Mouse (Mus musculus) T-cell, adult 2 months (primary cell): ENCODE measurements around the gene Tmem150a.

Experiments used
- DNase-seq: peaks from one replicate; pipeline ENCODE4 v3.0.0; 2022; ENCODE audit warnings: low spot score

Gene Tmem150a

GRCm38 (mm10) chr6:72374206-72374605 lies 19.0 kb downstream of the Tmem150a start:
- DNase-seq: no peak

- DNase-seq: peak; percentile 9
These were observed 19.7 kb downstream of the Tmem150a start for GRCm38 (mm10) chr6:72374820-72375563.

GRCm38 (mm10) chr6:72378510-72379234 lies 23.4 kb downstream of the Tmem150a start:
- DNase-seq: no peak

GRCm38 (mm10) chr6:72379377-72380130 lies 24.3 kb downstream of the Tmem150a start:
- DNase-seq: no peak

GRCm38 (mm10) chr6:72380131-72380770 lies 25.0 kb downstream of the Tmem150a start, which contains the start of gene Vamp5:
Gene Vamp5 (minus strand): TSS chr6:72380468.
- DNase-seq: peak; percentile 90

- DNase-seq: no peak
These were observed 27.2 kb downstream of the Tmem150a start for GRCm38 (mm10) chr6:72382494-72382893.

GRCm38 (mm10) chr6:72383142-72383820 lies 28.0 kb downstream of the Tmem150a start:
- no peak for DNase-seq

GRCm38 (mm10) chr6:72383952-72384351 lies 28.7 kb downstream of the Tmem150a start:
- no peak for DNase-seq

- DNase-seq: no peak
These were observed 30.0 kb downstream of the Tmem150a start for GRCm38 (mm10) chr6:72385258-72385657.

GRCm38 (mm10) chr6:72386561-72386960 lies 31.3 kb downstream of the Tmem150a start:
- no peak for DNase-seq

GRCm38 (mm10) chr6:72387816-72388215 lies 32.6 kb downstream of the Tmem150a start:
- DNase-seq: no peak

GRCm38 (mm10) chr6:72388266-72388665 lies 33.0 kb downstream of the Tmem150a start:
- no peak for DNase-seq

GRCm38 (mm10) chr6:72388791-72389329 lies 33.6 kb downstream of the Tmem150a start:
- no peak for DNase-seq

GRCm38 (mm10) chr6:72389471-72389940 lies 34.3 kb downstream of the Tmem150a start:
- DNase-seq: no peak

- DNase-seq: peak; percentile 64
These were observed 34.9 kb downstream of the Tmem150a start, which contains the start of gene Vamp8 for GRCm38 (mm10) chr6:72389941-72390771. Gene Vamp8 (minus strand): TSS chr6:72390703.

GRCm38 (mm10) chr6:72390795-72391521 lies 35.7 kb downstream of the Tmem150a start:
- DNase-seq: no peak

GRCm38 (mm10) chr6:72392341-72392740 lies 37.1 kb downstream of the Tmem150a start:
- no peak for DNase-seq

GRCm38 (mm10) chr6:72396837-72397251 lies 41.6 kb downstream of the Tmem150a start:
- no peak for DNase-seq

GRCm38 (mm10) chr6:72399967-72400366 lies 44.7 kb downstream of the Tmem150a start:
- no peak for DNase-seq
